Mouse (Mus musculus) adrenal gland, postnatal 25 days (tissue): Measurements from ENCODE around the gene Hist1h4b. TPM values are rescaled to one million over a fixed set of nuclear protein-coding genes. Genes with fewer than 3 reads are reported as not detected.

ENCODE experiments used
- DNase-seq: peaks from one replicate; pipeline ENCODE4 v3.0.0; 2021; ENCODE audit warnings: mixed read lengths
- microRNA-seq, 2 experiments: library from miRNA; unstranded; fragments of <30 nt; microRNA quantifications; one replicate each; pipeline ENCODE4 v1.2.0; 2021
- total RNA-seq: library from RNA; stranded (reverse); gene quantifications from 2 replicates; pipeline ENCODE4 v1.2.3, GENCODE M21; 2021

The Hist1h4b gene
- total RNA-seq, 1 experiment from 2014 or later: 163 TPM

DNA sequence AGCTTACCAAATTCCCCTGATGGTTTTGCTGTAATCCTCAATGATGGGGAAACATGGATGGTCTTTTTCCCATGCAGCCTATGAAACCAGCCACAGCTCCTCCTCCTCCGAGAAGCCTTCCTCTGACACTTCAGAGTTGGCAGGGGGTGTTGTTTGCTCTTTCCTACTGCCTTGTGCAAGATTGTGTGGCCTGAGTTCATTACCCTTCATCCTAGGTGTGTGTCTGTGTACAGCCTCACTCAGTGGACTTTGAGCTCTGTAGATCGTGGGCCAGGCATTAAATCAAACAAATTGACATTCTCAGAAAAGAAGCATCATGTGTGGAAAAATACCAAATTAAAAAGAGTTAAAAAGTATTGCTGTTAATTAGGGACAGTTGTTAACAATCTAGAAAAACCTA is 47.7 kb downstream of the Hist1h4b start:
- no peak for DNase-seq

DNA sequence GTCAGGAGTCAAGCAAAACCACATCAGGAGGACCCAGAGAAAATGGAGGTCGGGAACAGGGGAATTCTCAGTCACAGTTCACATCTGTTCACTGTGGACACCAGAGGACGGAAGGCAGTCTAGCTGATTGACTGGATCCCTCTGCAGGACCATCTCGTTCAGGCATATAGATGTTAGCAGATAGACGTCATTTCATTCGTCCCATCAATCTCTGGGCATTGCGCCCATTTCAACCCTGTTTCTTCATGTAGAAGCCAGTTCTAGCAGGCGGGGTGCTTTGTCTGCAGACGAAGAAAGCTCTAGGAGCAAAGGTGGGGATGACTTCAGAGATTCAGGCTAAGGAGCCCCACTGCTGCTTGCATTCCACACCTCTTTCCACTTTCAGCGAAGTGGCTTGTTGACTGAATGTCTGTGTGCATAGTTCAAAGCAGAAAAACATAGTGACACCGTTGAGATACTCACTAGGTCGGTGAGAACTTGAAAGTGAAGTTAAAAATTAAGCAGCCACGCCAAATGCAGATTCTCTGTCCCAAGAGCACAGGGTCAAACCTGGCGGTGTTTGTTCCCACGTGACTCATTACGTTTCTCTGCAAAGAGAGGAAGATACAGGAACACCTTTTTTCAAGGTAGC is 49.7 kb downstream of the Hist1h4b start, which contains the start of gene Slc17a2:
Slc17a2 (plus strand) TSS at position 572 of the 631 bp plus-strand sequence.
- no peak for DNase-seq

Small RNA genes within 50 kb of the gene (microRNA-seq; reads per million reads assigned to microRNA genes)
- gene Gm44314 (0 reads per million in 2 experiments), gene Gm44484 (0 reads per million in 2 experiments)

Other genes with a start within 250 kb of the Hist1h4b start
- 474 and 516 TPM in 2 replicates for gene Hist1h4h, start 226.0 kb upstream of the Hist1h4b start, total RNA-seq
- 63.3 and 106 TPM in 2 replicates for gene Hist1h2af, start 223.1 kb upstream of the Hist1h4b start, total RNA-seq
- 24.0 and 39.4 TPM in 2 replicates for gene Hist1h3g, start 221.6 kb upstream of the Hist1h4b start, total RNA-seq
- 6.6 and 6.8 TPM in 2 replicates for gene Hist1h2bh, start 213.6 kb upstream of the Hist1h4b start, total RNA-seq
- gene Hist1h3f, start 213.0 kb upstream of the Hist1h4b start, total RNA-seq: 33.9 and 36.7 TPM in 2 replicates
- 127 and 189 TPM in 2 replicates for gene Hist1h4f, start 205.4 kb upstream of the Hist1h4b start, total RNA-seq
- 9.5 TPM in 2 replicates for gene Hist1h1d, start 203.8 kb upstream of the Hist1h4b start, total RNA-seq
- gene Hist1h3e, start 194.6 kb upstream of the Hist1h4b start, total RNA-seq: 66.8 and 86.4 TPM in 2 replicates
- gene Hist1h2ae, start 185.8 kb upstream of the Hist1h4b start, total RNA-seq: 14.5 and 15.5 TPM in 2 replicates
- 106 and 130 TPM in 2 replicates for gene Hist1h2bg, start 185.6 kb upstream of the Hist1h4b start, total RNA-seq
- 61.2 and 62.9 TPM in 2 replicates for gene Hist1h2bf, start 182.8 kb upstream of the Hist1h4b start, total RNA-seq
- gene Hist1h2ad, start 182.6 kb upstream of the Hist1h4b start, total RNA-seq: 2.3 and 9.6 TPM in 2 replicates
- 12.9 and 16.6 TPM in 2 replicates for gene Hist1h3d, start 181.2 kb upstream of the Hist1h4b start, total RNA-seq
- 174 and 185 TPM in 2 replicates for gene Hist1h4d, start 175.4 kb upstream of the Hist1h4b start, total RNA-seq
- 18.6 and 18.8 TPM in 2 replicates for gene Hist1h2be, start 135.9 kb upstream of the Hist1h4b start, total RNA-seq
- 102 and 118 TPM in 2 replicates for gene Hist1h1e, start 134.5 kb upstream of the Hist1h4b start, total RNA-seq
- 3.5 and 4.3 TPM in 2 replicates for gene Hist1h2ac, start 73.1 kb upstream of the Hist1h4b start, total RNA-seq
- 193 and 227 TPM in 2 replicates for gene Hist1h2bc, start 72.8 kb upstream of the Hist1h4b start, total RNA-seq
- not detected in 2 replicates for gene Hist1h1t, start 61.2 kb upstream of the Hist1h4b start, total RNA-seq
- gene Hist1h4c, start 58.6 kb upstream of the Hist1h4b start, total RNA-seq: 97.6 and 116 TPM in 2 replicates
- gene Hfe, start 46.2 kb upstream of the Hist1h4b start, total RNA-seq: 37.3 and 49.1 TPM in 2 replicates
- 248 and 316 TPM in 2 replicates for gene Hist1h1c, start 18.2 kb upstream of the Hist1h4b start, total RNA-seq
- gene Hist1h3c, start 11.4 kb upstream of the Hist1h4b start, total RNA-seq: 33.0 and 40.6 TPM in 2 replicates
- gene Hist1h2bb, start 10.3 kb upstream of the Hist1h4b start, total RNA-seq: 56.1 and 68.8 TPM in 2 replicates
- gene Hist1h2ab, start 5.9 kb upstream of the Hist1h4b start, total RNA-seq: 76.6 and 90.4 TPM in 2 replicates
- gene Hist1h3b, start 4.7 kb upstream of the Hist1h4b start, total RNA-seq: 94.0 and 112 TPM in 2 replicates
- 73.8 and 80.4 TPM in 2 replicates for gene Hist1h4a, start 4.2 kb downstream of the Hist1h4b start, total RNA-seq
- gene Hist1h3a, start 5.4 kb downstream of the Hist1h4b start, total RNA-seq: 78.8 and 80.4 TPM in 2 replicates
- gene Hist1h1a, start 6.7 kb downstream of the Hist1h4b start, total RNA-seq: 76.4 and 84.2 TPM in 2 replicates
- 0.33 TPM in 1 of 2 replicates, not detected in the other for gene Trim38, start 12.9 kb downstream of the Hist1h4b start, total RNA-seq
- gene Slc17a2, start 50.0 kb downstream of the Hist1h4b start, total RNA-seq: 0.81 TPM in 1 of 2 replicates, not detected in the other
- gene Slc17a3, start 82.4 kb downstream of the Hist1h4b start, total RNA-seq: 0.38 and 0.46 TPM in 2 replicates
- gene Slc17a1, start 110.7 kb downstream of the Hist1h4b start, total RNA-seq: not detected in 2 replicates
- 0.30 TPM in 1 of 2 replicates, not detected in the other for gene Slc17a4, start 158.0 kb downstream of the Hist1h4b start, total RNA-seq
- gene Hist1h2ba, start 177.1 kb downstream of the Hist1h4b start, total RNA-seq: not detected in 2 replicates
- not detected in 2 replicates for gene Hist1h2aa, start 177.4 kb downstream of the Hist1h4b start, total RNA-seq
- gene Scgn, start 234.2 kb downstream of the Hist1h4b start, total RNA-seq: 0.90 and 2.9 TPM in 2 replicates